Mouse (Mus musculus) forebrain, embryonic 15.5 days (tissue): Measurements from ENCODE around the gene Irf9. TPM values are rescaled to one million over a fixed set of nuclear protein-coding genes. Genes with fewer than 3 reads are reported as not detected.

Source experiments
- ATAC-seq: fragments of 200-750 bp; cut with Nextera tagmentation; replicated peaks from 2 replicates; pipeline ENCODE4 v1.8.0; 2017; ENCODE audit warnings: mild to moderate bottlenecking, moderate TSS enrichment, moderate library complexity
- H3K27ac ChIP-seq: fragments of 300-500 bp; sonication (generic); replicated peaks from 2 replicates; pipeline ENCODE4 v1.5.1; 2015; ENCODE audit warnings: mild to moderate bottlenecking, inconsistent platforms
- H3K27me3 ChIP-seq: fragments of 300-500 bp; sonication (generic); 2 replicates; pipeline ENCODE4 v1.6.1; 2015; ENCODE audit warnings: inconsistent platforms
- H3K36me3 ChIP-seq: fragments of 300-500 bp; sonication (generic); 2 replicates; pipeline ENCODE4 v1.6.1; 2015; ENCODE audit warnings: mild to moderate bottlenecking, inconsistent platforms
- H3K4me1 ChIP-seq: fragments of 300-500 bp; sonication (generic); 2 replicates; pipeline ENCODE4 v1.6.1; 2015; ENCODE audit warnings: inconsistent platforms
- H3K4me2 ChIP-seq: fragments of 300-500 bp; sonication (generic); replicated peaks from 2 replicates; pipeline ENCODE4 v1.6.1; 2015; ENCODE audit warnings: mild to moderate bottlenecking, inconsistent platforms
- H3K4me3 ChIP-seq: fragments of 300-500 bp; sonication (generic); 2 replicates; pipeline ENCODE4 v1.5.1; 2015; ENCODE audit warnings: mild to moderate bottlenecking, inconsistent platforms
- H3K9ac ChIP-seq: fragments of 300-500 bp; sonication (generic); replicated peaks from 2 replicates; pipeline ENCODE4 v1.6.1; 2015; ENCODE audit warnings: mild to moderate bottlenecking, inconsistent platforms
- H3K9me3 ChIP-seq: fragments of 300-500 bp; sonication (generic); 2 replicates; pipeline ENCODE4 v1.6.1; 2016; ENCODE audit warnings: inconsistent platforms
- WGBS: fragments of 180-500 bp; shearing (Covaris S2); methylation state at CpG from one replicate; pipeline ENCODE4 v1.1.7; 2015; ENCODE audit warnings: mixed read lengths; 5-methylcytosine and 5-hydroxymethylcytosine counted together
- polyA plus RNA-seq: library from polyadenylated mRNA; unstranded; fragments of >200 nt; fragmentation: Nextera tagmentation; extraction: Ambion mirVana; gene quantifications from 2 replicates; pipeline ENCODE4 v1.2.1, GENCODE M21; 2015

Gene Irf9
- polyA plus RNA-seq, 1 experiment from 2014 or later, result 7.2 TPM

GRCm38 (mm10) chr14:55570588-55570987, 32.8 kb upstream of the Irf9 start:
- Histone ChIP-seq H3K27me3 (no peaks in the 10 kb centered on the region), H3K4me3 (no peak overlapping the region), H3K9ac (no peak overlapping the region), H3K9me3 (no peaks in the 10 kb centered on the region), H3K27ac (no peak overlapping the region), H3K4me2 (no peak overlapping the region), H3K4me1 (no peaks in the 10 kb centered on the region), H3K36me3 (peaks cover 39% of the 10 kb centered on the region)
- ATAC-seq, result no peak
- 90% methylated on average over 2 of the region's 2 CpGs for WGBS

- H3K4me1 ChIP-seq, result no peaks in the 10 kb centered on the region
- no peak overlapping the region for H3K4me2 ChIP-seq
- peaks cover 28% of the 10 kb centered on the region for H3K36me3 ChIP-seq
- no peaks in the 10 kb centered on the region for H3K9me3 ChIP-seq
- H3K27me3 ChIP-seq, result no peaks in the 10 kb centered on the region
- ATAC-seq, result no peak
- no peak overlapping the region for H3K4me3 ChIP-seq
- no peak overlapping the region for H3K27ac ChIP-seq
- no peak overlapping the region for H3K9ac ChIP-seq
Observed at GRCm38 (mm10) chr14:55571760-55572159, 31.6 kb upstream of the Irf9 start.

- no peak within 1 kb of the TSS for H3K9ac ChIP-seq
- no peak within 1 kb of the TSS for H3K27ac ChIP-seq
- WGBS, result 69% methylated on average over 8 of the region's 8 CpGs
- no peak for ATAC-seq
- H3K9me3 ChIP-seq, result no peaks in the 10 kb centered on the region
- peaks cover 12% of the 10 kb centered on the region for H3K4me1 ChIP-seq
- H3K4me3 ChIP-seq, result no peak within 1 kb of the TSS
- H3K4me2 ChIP-seq, result no peak within 1 kb of the TSS
- no peaks in the 10 kb centered on the region for H3K27me3 ChIP-seq
- H3K36me3 ChIP-seq, result peaks cover 3% of the 10 kb centered on the region; the same call in 1 of the 2 replicates
Observed at GRCm38 (mm10) chr14:55575302-55575701, 28.1 kb upstream of the Irf9 start, which contains the start of gene Fitm1. Gene Fitm1, plus strand, starts transcription at chr14:55575617.

- no peak overlapping the region for H3K9ac ChIP-seq
- no peak for ATAC-seq
Observed at GRCm38 (mm10) chr14:55575711-55576110, 27.7 kb upstream of the Irf9 start.

GRCm38 (mm10) chr14:55576376-55576775, 27.0 kb upstream of the Irf9 start:
- Histone ChIP-seq H3K4me3 (no peak overlapping the region), H3K27me3 (no peaks in the 10 kb centered on the region), H3K36me3 (0 out of 2 replicates have a peak, but pooled peaks cover 8% of the 10 kb centered on the region), H3K27ac (no peak overlapping the region), H3K4me1 (peaks cover 12% of the 10 kb centered on the region), H3K9me3 (no peaks in the 10 kb centered on the region), H3K4me2 (no peak overlapping the region), H3K9ac (no peak overlapping the region)
- WGBS, result 75% methylated on average over 16 of the region's 16 CpGs
- ATAC-seq, result no peak

More at GRCm38 (mm10) chr14:55575711-55576110, 27.7 kb upstream of the Irf9 start:
- H3K9me3 ChIP-seq, result no peaks in the 10 kb centered on the region
- H3K4me2 ChIP-seq, result no peak overlapping the region
- no peak overlapping the region for H3K27ac ChIP-seq
- H3K4me3 ChIP-seq, result no peak overlapping the region
- peaks cover 12% of the 10 kb centered on the region for H3K4me1 ChIP-seq
- WGBS, result 80% methylated on average over 13 of the region's 13 CpGs
- no peaks in the 10 kb centered on the region for H3K27me3 ChIP-seq
- 0 out of 2 replicates have a peak, but pooled peaks cover 4% of the 10 kb centered on the region for H3K36me3 ChIP-seq

- ATAC-seq, result peak; percentile 95
- Histone ChIP-seq H3K36me3 (0 out of 2 replicates have a peak, but pooled peaks cover 8% of the 10 kb centered on the region), H3K4me2 (peak within 1 kb of the TSS; percentile 69), H3K4me1 (peaks cover 12% of the 10 kb centered on the region), H3K9ac (peak within 1 kb of the TSS; percentile 92), H3K4me3 (peak within 1 kb of the TSS; percentile 73), H3K27me3 (no peaks in the 10 kb centered on the region), H3K27ac (peak within 1 kb of the TSS; percentile 92), H3K9me3 (no peaks in the 10 kb centered on the region)
- WGBS, result under 1% methylated on average over 32 of the region's 32 CpGs
Observed at GRCm38 (mm10) chr14:55577871-55578667, 25.3 kb upstream of the Irf9 start, which contains the start of gene Psme1. Gene Psme1, plus strand, starts transcription at chr14:55578123.

- WGBS, result 34% methylated on average over 6 of the region's 6 CpGs
- peak overlapping the region; percentile 73 for H3K4me3 ChIP-seq
- peak overlapping the region; percentile 69 for H3K4me2 ChIP-seq
- peak overlapping the region; percentile 92 for H3K27ac ChIP-seq
- peaks cover 12% of the 10 kb centered on the region for H3K4me1 ChIP-seq
- H3K27me3 ChIP-seq, result no peaks in the 10 kb centered on the region
- peak overlapping the region; percentile 92 for H3K9ac ChIP-seq
- no peaks in the 10 kb centered on the region for H3K9me3 ChIP-seq
- ATAC-seq, result 0 out of 2 replicates have a peak, but pooled peaks have one; percentile 0
- 0 out of 2 replicates have a peak, but pooled peaks cover 8% of the 10 kb centered on the region for H3K36me3 ChIP-seq
Observed at GRCm38 (mm10) chr14:55578668-55579269, 24.6 kb upstream of the Irf9 start.

- ATAC-seq, result no peak
- Histone ChIP-seq H3K9me3 (no peaks in the 10 kb centered on the region), H3K4me3 (no peak overlapping the region), H3K4me1 (peaks cover 16% of the 10 kb centered on the region), H3K4me2 (no peak overlapping the region), H3K27ac (no peak overlapping the region), H3K36me3 (0 out of 2 replicates have a peak, but pooled peaks cover 8% of the 10 kb centered on the region), H3K27me3 (no peaks in the 10 kb centered on the region), H3K9ac (no peak overlapping the region)
- 85% methylated on average over 23 of the region's 23 CpGs for WGBS
Observed at GRCm38 (mm10) chr14:55579511-55580496, 23.6 kb upstream of the Irf9 start.

- H3K36me3 ChIP-seq, result 0 out of 2 replicates have a peak, but pooled peaks cover 8% of the 10 kb centered on the region
- no peaks in the 10 kb centered on the region for H3K27me3 ChIP-seq
- no peak overlapping the region for H3K4me2 ChIP-seq
- H3K9me3 ChIP-seq, result no peaks in the 10 kb centered on the region
- peaks cover 25% of the 10 kb centered on the region for H3K4me1 ChIP-seq
- ATAC-seq, result no peak
- 96% methylated on average over 16 of the region's 16 CpGs for WGBS
- no peak overlapping the region for H3K4me3 ChIP-seq
- H3K27ac ChIP-seq, result no peak overlapping the region
- H3K9ac ChIP-seq, result no peak overlapping the region
Observed at GRCm38 (mm10) chr14:55580731-55581130, 22.6 kb upstream of the Irf9 start.

GRCm38 (mm10) chr14:55581981-55582681, 21.2 kb upstream of the Irf9 start:
- no peak overlapping the region for H3K4me3 ChIP-seq
- peaks cover 8% of the 10 kb centered on the region; the same call in 1 of the 2 replicates for H3K36me3 ChIP-seq
- no peak overlapping the region for H3K27ac ChIP-seq
- H3K9ac ChIP-seq, result no peak overlapping the region
- no peak for ATAC-seq
- 79% methylated on average over 9 of the region's 9 CpGs for WGBS
- no peaks in the 10 kb centered on the region for H3K9me3 ChIP-seq
- H3K27me3 ChIP-seq, result no peaks in the 10 kb centered on the region
- peaks cover 25% of the 10 kb centered on the region for H3K4me1 ChIP-seq
- H3K4me2 ChIP-seq, result no peak overlapping the region

GRCm38 (mm10) chr14:55584303-55584701, 19.1 kb upstream of the Irf9 start:
- peak overlapping the region; percentile 51 for H3K4me2 ChIP-seq
- peak overlapping the region; percentile 47; the same call in 1 of the 2 replicates for H3K9ac ChIP-seq
- peaks cover 8% of the 10 kb centered on the region; the same call in 1 of the 2 replicates for H3K36me3 ChIP-seq
- H3K4me1 ChIP-seq, result peaks cover 16% of the 10 kb centered on the region
- ATAC-seq, result no peak
- no peak overlapping the region for H3K27ac ChIP-seq
- 41% methylated on average over 5 of the region's 5 CpGs for WGBS
- no peaks in the 10 kb centered on the region for H3K9me3 ChIP-seq
- peak overlapping the region; percentile 43 for H3K4me3 ChIP-seq
- H3K27me3 ChIP-seq, result no peaks in the 10 kb centered on the region
